Mouse (Mus musculus) lung, adult 2 months (tissue): ENCODE data around the gene Iqgap3.

ENCODE experiments used
- CTCF ChIP-seq: fragments of 200-500 bp; IDR thresholded peaks from 2 replicates; pipeline ENCODE4 v1.5.1; 2011; ENCODE audit warnings: mild to moderate bottlenecking, low read length, control low read depth; ENCODE audit not compliant: insufficient read depth
- POLR2A ChIP-seq: fragments of 200-500 bp; IDR thresholded peaks from 2 replicates; pipeline ENCODE4 v1.6.1; 2011; ENCODE audit warnings: low read depth, mild to moderate bottlenecking, control low read depth, low read length, borderline replicate concordance; ENCODE audit errors: extremely low read depth

DNA sequence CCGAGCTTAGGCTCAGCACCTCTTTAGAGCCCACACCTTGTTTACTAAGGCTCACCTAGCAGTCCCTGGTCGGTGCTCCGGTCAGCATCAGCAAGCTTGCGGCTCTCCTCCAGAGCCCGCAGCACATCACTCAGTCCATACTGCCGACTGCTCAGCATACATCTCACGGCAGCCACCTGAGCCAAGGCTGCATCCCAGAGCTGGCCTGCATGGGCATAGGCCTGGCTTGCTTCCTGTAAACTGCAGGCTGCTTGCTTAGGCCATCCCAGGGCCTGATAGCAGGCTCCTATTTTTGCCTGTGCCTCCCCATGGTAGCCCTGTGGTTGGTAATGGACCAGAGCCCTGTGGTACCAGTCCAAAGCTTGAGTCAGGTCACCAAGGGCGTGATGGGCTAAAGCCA is 7.0 kb upstream of the Iqgap3 start:
- no peak for TF ChIP-seq CTCF
- no peak for TF ChIP-seq POLR2A
